Mouse (Mus musculus) midbrain, embryonic 12.5 days (tissue): Measurements from ENCODE around the gene Apol8. TPM values are rescaled to one million over a fixed set of nuclear protein-coding genes. Genes with fewer than 3 reads are reported as not detected.

ENCODE experiments used
- ATAC-seq: fragments of 200-750 bp; cut with Nextera tagmentation; 2 replicates; pipeline ENCODE4 v1.8.0; 2017; ENCODE audit warnings: low read depth, moderate TSS enrichment, moderate library complexity; ENCODE audit not compliant: low FRiP score
- H3K27ac ChIP-seq: fragments of 300-500 bp; sonication (generic); replicated peaks from 2 replicates; pipeline ENCODE4 v1.5.1; 2016; ENCODE audit warnings: mild to moderate bottlenecking
- H3K27me3 ChIP-seq: fragments of 300-500 bp; sonication (generic); 2 replicates; pipeline ENCODE4 v1.6.1; 2016; ENCODE audit warnings: mild to moderate bottlenecking
- H3K36me3 ChIP-seq: fragments of 300-500 bp; sonication (generic); 2 replicates; pipeline ENCODE4 v1.6.1; 2016
- H3K4me1 ChIP-seq: fragments of 300-500 bp; sonication (generic); 2 replicates; pipeline ENCODE4 v1.6.1; 2016
- H3K4me2 ChIP-seq: fragments of 300-500 bp; sonication (generic); replicated peaks from 2 replicates; pipeline ENCODE4 v1.6.1; 2016; ENCODE audit warnings: mild to moderate bottlenecking, moderate library complexity
- H3K4me3 ChIP-seq: fragments of 300-500 bp; sonication (generic); 2 replicates; pipeline ENCODE4 v1.5.1; 2016; ENCODE audit warnings: mild to moderate bottlenecking
- H3K9ac ChIP-seq: fragments of 300-500 bp; sonication (generic); replicated peaks from 2 replicates; pipeline ENCODE4 v1.6.1; 2016; ENCODE audit warnings: mild to moderate bottlenecking, moderate library complexity
- H3K9me3 ChIP-seq: fragments of 300-500 bp; sonication (generic); 2 replicates; pipeline ENCODE4 v1.6.1; 2016; ENCODE audit warnings: mild to moderate bottlenecking
- WGBS: fragments of 180-500 bp; shearing (Covaris S2); methylation state at CpG from one replicate; pipeline ENCODE4 v1.1.7; 2016; 5-methylcytosine and 5-hydroxymethylcytosine counted together
- polyA plus RNA-seq: library from polyadenylated mRNA; unstranded; fragments of >200 nt; fragmentation: Nextera tagmentation; extraction: Ambion mirVana; gene quantifications from 2 replicates; pipeline ENCODE4 v1.2.1, GENCODE M21; 2016

Gene Apol8
- polyA plus RNA-seq, 1 experiment from 2014 or later: 0.40 TPM

DNA sequence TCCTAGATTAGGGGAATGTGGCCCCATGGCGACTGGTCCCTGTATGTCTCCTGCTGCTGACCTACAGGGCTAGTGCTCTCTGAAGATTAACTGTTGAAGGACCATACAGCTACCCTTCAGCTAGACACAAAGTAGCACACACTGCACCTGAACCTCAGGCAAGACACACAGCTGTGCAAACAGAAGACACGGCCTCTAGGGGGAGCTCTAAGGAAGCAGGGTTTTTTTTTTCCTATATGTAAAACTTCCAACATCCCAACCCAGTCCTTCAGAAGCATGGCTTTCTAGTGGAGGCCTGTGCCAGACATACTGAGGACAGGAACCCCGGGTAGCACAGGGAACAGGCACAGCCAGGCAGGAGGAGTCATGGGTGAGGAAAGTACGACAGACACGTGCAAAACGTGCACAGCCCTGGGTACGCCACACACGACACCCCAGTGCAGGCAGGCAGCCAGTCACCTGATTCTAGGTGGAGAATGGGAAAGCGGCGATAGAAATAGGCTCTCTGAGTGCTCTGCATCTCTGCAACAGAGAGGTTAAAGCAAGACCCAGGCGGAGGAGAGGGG is 25.7 kb upstream of the Apol8 start:
- H3K4me3 ChIP-seq: no peak overlapping the region
- H3K36me3 ChIP-seq: peaks cover 80% of the 10 kb centered on the region
- no peaks in the 10 kb centered on the region for H3K9me3 ChIP-seq
- no peak overlapping the region for H3K9ac ChIP-seq
- no peaks in the 10 kb centered on the region for H3K4me1 ChIP-seq
- ATAC-seq: no peak
- no peak overlapping the region for H3K4me2 ChIP-seq
- H3K27me3 ChIP-seq: no peaks in the 10 kb centered on the region
- no peak overlapping the region for H3K27ac ChIP-seq
- WGBS: 87% methylated on average over 11 of the region's 11 CpGs

DNA sequence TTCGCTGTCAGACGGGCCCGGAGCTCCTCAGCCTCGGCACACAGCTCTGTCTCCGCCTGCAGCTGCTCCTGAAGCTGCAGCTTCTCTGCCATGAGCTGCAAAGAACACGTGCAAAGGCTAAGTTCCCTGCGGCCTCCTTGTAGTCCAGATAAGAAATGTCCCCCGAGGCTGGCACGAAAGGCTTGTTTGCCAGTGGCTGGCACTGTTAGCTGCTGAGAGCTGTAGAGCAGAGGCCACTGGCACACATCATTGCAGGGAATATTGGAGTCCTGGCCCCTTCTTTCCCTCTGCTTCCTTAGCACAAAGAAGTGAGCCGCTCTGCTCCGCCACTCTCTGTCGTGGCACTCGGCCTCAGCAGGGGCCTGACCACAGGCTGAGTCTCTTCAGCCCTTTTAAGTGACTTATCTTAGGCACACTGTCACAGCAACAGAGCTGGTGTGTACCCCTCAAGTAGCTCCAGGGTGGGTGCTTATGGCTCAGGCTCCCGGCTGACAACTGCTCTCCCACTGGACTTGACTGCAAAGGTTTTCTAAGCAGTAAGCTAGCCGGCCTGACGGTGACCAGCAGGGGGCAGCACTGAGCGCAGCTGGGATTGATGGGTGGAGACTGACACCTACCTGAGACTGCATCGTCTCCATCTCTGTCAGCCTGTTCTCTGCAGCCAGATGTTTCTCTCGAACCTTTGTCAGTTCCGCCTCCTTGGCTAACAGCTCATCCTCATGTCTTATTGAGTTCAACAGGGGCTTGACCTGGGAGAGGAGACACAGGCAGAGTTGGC is 18.6 kb upstream of the Apol8 start:
- H3K27ac ChIP-seq: no peak overlapping the region
- no peak overlapping the region for H3K4me2 ChIP-seq
- no peaks in the 10 kb centered on the region for H3K4me1 ChIP-seq
- ATAC-seq: no peak
- no peak overlapping the region for H3K9ac ChIP-seq
- H3K36me3 ChIP-seq: peaks cover 87% of the 10 kb centered on the region
- H3K4me3 ChIP-seq: no peak overlapping the region
- no peaks in the 10 kb centered on the region for H3K9me3 ChIP-seq
- no peaks in the 10 kb centered on the region for H3K27me3 ChIP-seq
- 71% methylated on average over 20 of the region's 20 CpGs for WGBS

DNA sequence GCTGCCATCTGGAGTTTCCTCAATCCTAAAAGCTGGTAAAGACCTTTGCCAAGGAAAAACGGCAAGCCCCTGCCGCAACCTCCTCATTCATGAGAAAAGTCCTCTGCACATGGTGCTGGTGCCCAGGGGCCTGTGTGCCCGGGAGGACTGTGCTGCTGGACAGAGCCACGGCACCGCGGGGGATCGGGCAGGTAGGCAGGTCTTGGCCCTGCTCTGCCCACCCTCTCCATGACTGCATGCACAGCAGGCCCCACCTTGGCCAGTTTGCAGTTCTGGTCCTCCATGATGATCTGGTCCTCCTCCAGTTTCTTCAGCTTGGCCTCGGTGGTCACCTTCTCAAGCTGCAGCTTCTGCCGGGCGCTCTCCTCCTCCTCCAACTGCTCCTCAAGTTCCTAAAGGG is 17.5 kb upstream of the Apol8 start:
- peaks cover 87% of the 10 kb centered on the region for H3K36me3 ChIP-seq
- H3K9me3 ChIP-seq: no peaks in the 10 kb centered on the region
- WGBS: 98% methylated on average over 10 of the region's 10 CpGs
- no peak overlapping the region for H3K4me3 ChIP-seq
- no peak overlapping the region for H3K4me2 ChIP-seq
- H3K27me3 ChIP-seq: no peaks in the 10 kb centered on the region
- no peaks in the 10 kb centered on the region for H3K4me1 ChIP-seq
- no peak overlapping the region for H3K9ac ChIP-seq
- H3K27ac ChIP-seq: no peak overlapping the region
- ATAC-seq: no peak

DNA sequence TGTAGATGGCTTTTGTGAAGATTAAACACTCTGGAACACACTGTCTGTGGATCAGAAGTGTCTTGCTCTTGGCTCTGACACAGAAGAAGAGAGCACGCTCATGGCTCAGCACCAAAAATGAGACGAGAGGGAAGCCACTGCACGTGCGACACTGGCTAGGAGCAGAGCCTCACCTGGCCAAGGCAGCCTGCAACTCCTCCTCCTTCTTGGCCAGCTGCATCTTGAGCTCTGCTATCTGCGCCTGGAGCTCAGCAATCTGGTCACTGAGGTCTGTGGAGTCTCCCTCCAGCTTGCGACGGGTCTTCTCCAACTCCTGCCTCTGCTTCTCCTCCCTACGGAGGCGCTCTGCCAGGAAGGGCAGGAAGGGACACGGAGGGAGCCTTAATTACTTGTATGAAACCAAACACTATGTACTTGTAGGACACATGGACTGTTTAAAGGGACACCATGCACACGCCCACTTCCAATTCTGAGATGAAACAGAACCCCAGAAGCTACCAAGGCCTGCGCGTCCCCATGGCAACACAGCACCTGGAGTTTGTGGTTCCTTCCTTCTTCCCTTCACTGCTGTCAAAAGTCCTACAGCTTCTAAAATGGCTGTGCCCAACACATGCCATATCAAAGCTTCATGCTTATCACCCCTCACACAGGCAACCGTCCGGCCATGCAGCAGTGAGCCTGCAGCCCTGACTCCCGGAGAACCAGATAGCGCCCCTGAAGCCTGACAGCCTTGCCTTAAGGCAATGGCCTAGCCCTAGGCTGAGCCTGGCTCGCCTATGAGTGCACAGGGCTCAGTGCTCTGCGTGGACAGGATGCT is 16.5 kb upstream of the Apol8 start:
- Histone ChIP-seq H3K4me1 (no peaks in the 10 kb centered on the region), H3K27me3 (no peaks in the 10 kb centered on the region), H3K9ac (no peak overlapping the region), H3K4me3 (no peak overlapping the region), H3K36me3 (peaks cover 94% of the 10 kb centered on the region), H3K27ac (no peak overlapping the region), H3K4me2 (no peak overlapping the region), H3K9me3 (no peaks in the 10 kb centered on the region)
- ATAC-seq: no peak
- WGBS: 94% methylated on average over 19 of the region's 19 CpGs

DNA sequence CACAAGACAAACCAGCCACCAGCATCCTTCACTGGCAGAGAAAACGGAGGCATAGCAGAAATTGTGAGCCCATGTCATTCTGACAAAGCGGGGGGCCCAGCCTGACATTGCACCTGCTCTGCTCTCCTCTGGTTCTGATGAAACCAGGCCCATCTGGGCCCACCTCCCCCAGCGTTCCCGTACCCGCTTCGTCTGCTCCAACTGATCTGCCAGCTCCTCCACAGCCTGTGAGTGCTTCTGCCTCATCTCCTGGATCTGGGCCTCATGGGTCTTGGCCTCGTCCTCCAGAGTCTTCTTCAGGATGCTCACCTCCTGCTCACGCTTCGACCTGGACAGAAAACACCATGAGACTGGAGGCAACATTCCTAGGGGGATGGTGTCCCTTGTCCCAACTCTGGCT is 14.1 kb upstream of the Apol8 start:
- Histone ChIP-seq H3K27me3 (no peaks in the 10 kb centered on the region), H3K27ac (no peak overlapping the region), H3K36me3 (peaks cover 95% of the 10 kb centered on the region), H3K9me3 (no peaks in the 10 kb centered on the region), H3K4me2 (no peak overlapping the region), H3K4me1 (no peaks in the 10 kb centered on the region), H3K4me3 (no peak overlapping the region), H3K9ac (no peak overlapping the region)
- 93% methylated on average over 9 of the region's 9 CpGs for WGBS
- ATAC-seq: no peak

DNA sequence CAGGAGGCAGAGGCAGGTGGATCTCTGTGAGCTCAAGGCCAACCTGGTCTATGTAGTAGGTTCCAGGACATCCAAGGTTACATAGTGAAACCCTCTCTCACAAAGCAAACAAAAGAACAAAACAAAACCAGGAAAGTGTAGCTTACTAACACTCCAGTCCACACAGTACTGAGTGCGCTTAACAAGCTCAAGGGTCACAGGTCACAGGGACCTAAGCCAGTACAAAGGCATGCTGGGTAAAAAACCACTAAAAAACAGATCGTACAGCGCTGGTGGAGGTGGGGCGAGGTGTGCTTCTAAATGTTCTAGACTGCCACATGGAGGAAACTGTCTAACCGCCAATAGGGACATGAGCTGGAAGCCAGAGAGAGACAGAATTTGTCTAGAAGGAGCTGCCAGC is 13.5 kb upstream of the Apol8 start:
- ATAC-seq: no peak
- Histone ChIP-seq H3K4me2 (no peak overlapping the region), H3K27ac (no peak overlapping the region), H3K9ac (no peak overlapping the region), H3K36me3 (peaks cover 98% of the 10 kb centered on the region), H3K27me3 (no peaks in the 10 kb centered on the region), H3K4me3 (no peak overlapping the region), H3K4me1 (no peaks in the 10 kb centered on the region), H3K9me3 (no peaks in the 10 kb centered on the region)
- 94% methylated on average over 5 of the region's 5 CpGs for WGBS

DNA sequence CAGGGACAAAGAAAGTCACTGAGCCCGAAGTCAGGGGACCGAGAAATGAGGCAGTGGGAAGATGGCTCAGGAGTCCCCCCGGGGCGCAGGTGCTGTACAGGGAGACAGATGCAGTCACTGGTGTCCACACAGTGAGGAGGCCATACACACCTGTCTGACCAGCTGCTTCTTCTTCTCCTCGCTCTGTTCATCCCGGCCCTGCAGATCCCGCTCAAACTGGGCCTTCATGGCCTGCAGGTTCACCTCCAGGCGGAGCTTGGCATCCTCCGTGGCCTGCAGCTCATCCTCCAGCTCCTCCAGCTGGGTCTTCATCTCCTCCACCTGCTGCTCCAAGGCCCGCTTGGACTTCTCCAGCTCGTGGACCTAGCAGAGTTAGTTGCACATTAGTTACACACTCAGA is 10.2 kb upstream of the Apol8 start:
- Histone ChIP-seq H3K4me3 (no peak overlapping the region), H3K27ac (no peak overlapping the region), H3K4me2 (no peak overlapping the region), H3K9me3 (no peaks in the 10 kb centered on the region), H3K4me1 (no peaks in the 10 kb centered on the region), H3K27me3 (no peaks in the 10 kb centered on the region), H3K36me3 (peaks cover 95% of the 10 kb centered on the region), H3K9ac (no peak overlapping the region)
- WGBS: 95% methylated on average over 11 of the region's 11 CpGs
- ATAC-seq: no peak

DNA sequence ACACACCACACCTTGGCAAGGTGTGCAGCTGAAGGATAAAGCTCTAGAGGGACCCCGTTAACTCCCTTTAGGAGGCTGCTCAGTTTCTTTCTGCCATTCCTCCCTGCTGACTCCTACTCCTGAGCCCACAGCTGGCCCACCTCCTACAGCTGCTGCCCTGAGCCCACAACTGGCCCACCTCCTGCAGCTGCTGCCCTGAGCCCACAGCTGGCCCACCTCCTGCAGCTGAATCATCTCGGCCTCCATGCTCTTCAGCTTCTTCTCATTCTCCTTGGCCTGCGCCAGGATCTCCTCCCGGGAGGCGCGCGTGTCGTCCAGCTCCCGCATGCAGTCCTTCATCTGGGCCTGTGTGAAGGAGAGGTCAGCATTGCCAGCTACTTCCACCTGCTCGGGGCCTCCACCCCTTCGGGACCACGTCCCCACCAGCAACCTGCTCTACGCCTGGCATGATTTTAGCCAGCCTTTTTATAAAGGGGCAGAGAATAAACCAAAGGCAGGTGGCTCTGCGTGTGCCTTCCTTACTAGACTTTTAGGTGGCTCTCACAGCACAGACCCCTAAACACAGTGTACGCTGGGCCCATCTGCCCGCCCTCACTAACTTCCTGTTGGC is 8.8 kb upstream of the Apol8 start:
- ATAC-seq: no peak
- Histone ChIP-seq H3K36me3 (peaks cover 92% of the 10 kb centered on the region), H3K9ac (no peak overlapping the region)

DNA sequence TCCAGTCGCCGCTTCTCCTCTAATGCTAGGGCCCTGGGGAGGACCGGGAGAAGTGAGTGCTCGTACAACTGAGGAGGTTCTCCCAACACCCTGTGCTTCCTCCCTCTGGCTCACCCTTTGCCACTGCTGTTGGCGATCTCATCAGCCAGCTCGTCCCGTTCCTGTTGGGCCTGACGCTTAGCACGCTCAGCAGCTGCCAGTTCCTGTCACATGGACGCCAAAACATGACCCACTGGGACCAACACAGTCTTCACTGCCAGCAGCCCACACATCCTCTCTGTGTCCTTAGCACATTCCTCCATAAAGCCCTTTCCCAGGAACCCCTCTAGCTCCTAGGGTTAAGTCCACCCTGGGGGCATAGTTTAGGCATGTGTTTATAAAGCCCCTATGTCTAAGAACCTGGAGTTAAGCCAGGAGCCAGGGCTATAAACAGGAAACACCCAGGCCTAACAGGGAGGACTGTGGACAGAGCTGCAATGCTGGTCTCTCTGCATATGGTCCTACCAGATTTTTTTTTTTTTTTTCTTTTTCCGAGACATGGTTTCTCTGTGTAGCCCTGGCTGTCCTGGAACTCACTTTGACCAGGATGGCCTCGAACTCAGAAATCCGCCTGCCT is 7.7 kb upstream of the Apol8 start:
- no peaks in the 10 kb centered on the region for H3K9me3 ChIP-seq
- H3K27me3 ChIP-seq: no peaks in the 10 kb centered on the region
- no peak for ATAC-seq
- H3K36me3 ChIP-seq: peaks cover 81% of the 10 kb centered on the region
- H3K4me3 ChIP-seq: no peak overlapping the region
- no peak overlapping the region for H3K27ac ChIP-seq
- H3K4me2 ChIP-seq: no peak overlapping the region
- 89% methylated on average over 13 of the region's 13 CpGs for WGBS
- no peaks in the 10 kb centered on the region for H3K4me1 ChIP-seq
- no peak overlapping the region for H3K9ac ChIP-seq

More for the DNA sequence above, 8.8 kb upstream of the Apol8 start:
- Histone ChIP-seq H3K9me3 (no peaks in the 10 kb centered on the region), H3K27ac (no peak overlapping the region), H3K4me3 (no peak overlapping the region), H3K27me3 (no peaks in the 10 kb centered on the region), H3K4me2 (no peak overlapping the region), H3K4me1 (no peaks in the 10 kb centered on the region)
- WGBS: 93% methylated on average over 16 of the region's 16 CpGs

DNA sequence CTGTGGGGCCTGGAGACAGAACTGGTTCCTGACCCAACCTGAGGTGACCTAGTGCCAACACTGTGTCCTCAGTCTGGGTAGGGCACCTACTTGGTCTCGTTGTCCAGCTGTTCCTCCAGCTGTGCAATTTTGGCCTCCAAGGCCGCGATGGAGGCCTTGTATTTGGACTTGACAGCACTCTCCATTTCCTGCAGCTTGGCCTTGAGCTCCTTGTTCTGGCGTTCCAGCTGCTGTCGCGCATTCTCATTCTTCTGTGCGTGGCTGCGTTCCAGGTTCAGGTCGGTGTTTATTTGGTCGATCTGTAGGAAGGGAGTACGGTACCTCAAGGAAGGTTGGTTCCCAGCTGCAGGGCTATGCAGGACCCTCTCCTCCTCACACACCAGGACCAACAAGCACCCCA is 6.9 kb upstream of the Apol8 start:
- no peak overlapping the region for H3K4me3 ChIP-seq
- no peak for ATAC-seq
- H3K4me1 ChIP-seq: no peaks in the 10 kb centered on the region
- no peak overlapping the region for H3K9ac ChIP-seq
- 95% methylated on average over 11 of the region's 11 CpGs for WGBS
- no peaks in the 10 kb centered on the region for H3K27me3 ChIP-seq
- H3K27ac ChIP-seq: no peak overlapping the region
- H3K36me3 ChIP-seq: peaks cover 73% of the 10 kb centered on the region
- no peak overlapping the region for H3K4me2 ChIP-seq
- no peaks in the 10 kb centered on the region for H3K9me3 ChIP-seq

DNA sequence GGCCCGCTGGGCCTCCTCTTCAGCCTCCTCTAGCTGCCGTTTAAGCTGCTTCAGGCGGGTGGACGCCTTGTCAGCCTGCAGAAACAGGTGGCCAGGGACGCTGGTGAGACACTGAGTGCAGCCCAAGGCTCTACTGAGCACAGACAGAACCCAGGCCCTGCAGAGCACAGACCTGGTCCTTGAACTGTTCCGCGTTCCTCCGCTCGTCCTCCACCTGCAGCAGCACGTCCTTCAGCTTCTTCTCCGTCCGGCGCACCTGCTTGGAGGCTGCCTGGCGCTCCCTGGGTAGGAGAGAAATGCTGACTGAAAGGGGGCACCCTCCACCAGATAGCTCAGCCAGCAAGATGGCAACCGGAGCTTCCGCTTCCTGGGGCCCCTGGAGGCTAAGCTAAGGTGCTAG is 6.2 kb upstream of the Apol8 start:
- Histone ChIP-seq H3K9me3 (no peaks in the 10 kb centered on the region), H3K9ac (no peak overlapping the region), H3K27ac (no peak overlapping the region), H3K36me3 (peaks cover 66% of the 10 kb centered on the region), H3K4me3 (no peak overlapping the region), H3K4me1 (no peaks in the 10 kb centered on the region), H3K27me3 (no peaks in the 10 kb centered on the region), H3K4me2 (no peak overlapping the region)
- no peak for ATAC-seq
- WGBS: 94% methylated on average over 16 of the region's 16 CpGs
